Mouse (Mus musculus) heart, adult 2 months (tissue): ENCODE results near the gene Prrt2.

Source experiments
- CTCF ChIP-seq: fragments of 200-600 bp; IDR thresholded peaks from 2 replicates; pipeline ENCODE4 v1.8.1; 2022; ENCODE audit warnings: antibody characterized with exemption, mild to moderate bottlenecking, moderate library complexity
- POLR2A ChIP-seq: fragments of 200-500 bp; IDR thresholded peaks from 2 replicates; pipeline ENCODE4 v1.6.1; 2011; ENCODE audit warnings: mild to moderate bottlenecking, low read depth, low read length, control low read depth; ENCODE audit not compliant: insufficient read depth

DNA sequence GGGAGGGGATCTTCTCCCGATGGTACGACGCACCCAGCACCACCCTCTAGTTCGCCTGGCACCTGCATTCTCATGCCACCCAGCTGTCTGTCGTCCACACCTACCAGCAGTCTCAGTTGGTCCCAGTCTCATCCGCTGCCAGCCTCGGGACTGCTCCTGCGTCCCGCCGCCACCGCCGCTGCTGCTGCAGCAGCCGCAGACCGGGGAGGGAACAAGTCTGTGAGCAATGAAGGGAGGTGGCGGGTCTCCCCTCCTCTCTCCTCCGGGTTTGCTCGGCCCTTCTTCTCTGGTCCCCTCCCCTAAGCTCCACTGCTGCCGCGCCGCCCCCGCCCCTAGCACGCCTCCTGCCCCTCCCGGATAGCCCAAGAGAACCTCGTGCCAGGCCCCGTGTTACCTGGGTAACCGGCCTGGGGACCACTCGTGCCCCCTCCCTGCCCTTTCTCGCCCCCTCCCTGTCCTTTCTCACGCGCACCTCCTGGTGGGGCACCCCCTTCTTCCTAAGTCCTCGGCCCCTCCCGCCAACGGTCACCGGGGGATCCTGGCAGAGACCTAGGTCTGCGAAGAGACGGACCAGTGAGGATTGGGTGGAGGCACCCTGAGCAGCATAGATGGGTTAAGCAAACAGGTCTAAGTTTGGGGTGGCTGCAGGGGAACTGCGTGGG, at the start of gene Prrt2, which contains the start of gene Gm42742:
- TF ChIP-seq CTCF (no peak), POLR2A (peak; percentile 56)
